ENCODE assay signal across 10 mouse cellular contexts in genomic region chr2:84541440-84541839, GRCm38 (mm10).
"Had no signal": no experiment of that assay in that cellular context is flagged by ENCODE, and none has a peak within 500 bp of the region (broad histone marks: within the 10 kb centered on the region; RNA-seq: fewer than 3 reads in every experiment).

No protein-coding gene starts in this region.

- DNase-seq: lung, adult 18-20 months; lung, embryonic 14.5 days; lung, postnatal 14 days; lung, postnatal 36 days; right cerebral cortex, postnatal 14 days; thymus, adult 18-20 months; thymus, postnatal 14 days; thymus, postnatal 36 days had no signal

- ATAC-seq: midbrain, embryonic 13.5 days; midbrain, embryonic 15.5 days had no signal
